Mouse (Mus musculus) ES-E14 (cell line): ENCODE results near the gene Slc50a1. TPM values are rescaled to one million over a fixed set of nuclear protein-coding genes. Genes with fewer than 3 reads are reported as not detected.
A peak's percentile ranks its signal among the peaks of the same experiment; 100 is the strongest.

Source experiments
- DNase-seq: peaks from one replicate; pipeline ENCODE4 v3.0.0-alpha.2; 2013; ENCODE audit warnings: low read depth, low spot score
- H3K27ac ChIP-seq: 2 replicates; pipeline ENCODE4 v1.5.1; 2012; ENCODE audit warnings: low read depth, mild to moderate bottlenecking, low read length, moderate library complexity, mixed read lengths; ENCODE audit not compliant: poor library complexity, insufficient read depth, severe bottlenecking
- H3K36me3 ChIP-seq: 2 replicates; pipeline ENCODE4 v1.6.1; 2012; ENCODE audit warnings: mild to moderate bottlenecking, low read length, moderate library complexity, mixed read lengths; ENCODE audit not compliant: control insufficient read depth, poor library complexity, insufficient read depth, severe bottlenecking
- H3K4me1 ChIP-seq, 2 experiments: fragments of 150-350 bp in 1 of 2; sonication (generic) in 1 of 2; 2 replicates each; pipeline ENCODE4 v1.6.1; 2012; ENCODE audit warnings: low read length in 2 of 2, mild to moderate bottlenecking in 1 of 2, mixed read lengths in 1 of 2; ENCODE audit not compliant: control insufficient read depth in 2 of 2, insufficient read depth in 2 of 2, poor library complexity in 1 of 2
- H3K4me3 ChIP-seq, 2 experiments: fragments of 150-350 bp in 1 of 2; sonication (generic) in 1 of 2; 2 replicates each; pipeline ENCODE4 v1.5.1; 2012; ENCODE audit warnings: low read length in 2 of 2, low read depth in 1 of 2, mild to moderate bottlenecking in 1 of 2, mixed read lengths in 1 of 2; ENCODE audit not compliant: insufficient read depth in 1 of 2, poor library complexity in 1 of 2, severe bottlenecking in 1 of 2
- H3K9ac ChIP-seq: 2 replicates; pipeline ENCODE4 v1.6.1; 2012; ENCODE audit warnings: low read depth, mild to moderate bottlenecking, low read length, mixed read lengths; ENCODE audit not compliant: poor library complexity, insufficient read depth, severe bottlenecking
- H3K9me3 ChIP-seq: fragments of 150-350 bp; sonication (generic); 2 replicates; pipeline ENCODE4 v1.6.1; 2012; ENCODE audit warnings: low read depth, mild to moderate bottlenecking, low read length; ENCODE audit not compliant: control insufficient read depth, insufficient read depth
- CHD2 ChIP-seq: IDR thresholded peaks from 2 replicates; pipeline ENCODE4 v1.6.1; 2014; ENCODE audit warnings: mild to moderate bottlenecking, low read depth, low read length, inconsistent platforms
- HCFC1 ChIP-seq: IDR thresholded peaks from 2 replicates; pipeline ENCODE4 v1.6.1; 2012; ENCODE audit warnings: low read length, inconsistent platforms, borderline replicate concordance; ENCODE audit not compliant: insufficient read depth
- MAFK ChIP-seq: IDR thresholded peaks from 2 replicates; pipeline ENCODE4 v1.6.1; 2014; ENCODE audit warnings: mild to moderate bottlenecking, low read depth, low read length, inconsistent platforms; ENCODE audit not compliant: insufficient read depth
- ZC3H11A ChIP-seq: IDR thresholded peaks from 2 replicates; pipeline ENCODE4 v1.6.1; 2012; ENCODE audit warnings: low read depth, mild to moderate bottlenecking, inconsistent platforms, low read length, borderline replicate concordance
- ZNF384 ChIP-seq: IDR thresholded peaks from 2 replicates; pipeline ENCODE4 v1.6.1; 2012; ENCODE audit warnings: low read depth, low read length, inconsistent platforms
- in situ Hi-C, 2 experiments: fragments of 600-800 bp; cut with MboI; formaldehyde crosslinking; loops; one replicate each; pipeline ENCODE4 v1.15.1; 2025; ENCODE audit warnings: low sequenced_read_pairs in 2 of 2, inconsistent platforms in 1 of 2; ENCODE audit not compliant: unreplicated experiment in 2 of 2
- total RNA-seq: library from RNA; depleted of rRNA; stranded (reverse); fragments of 300-350 nt; gene quantifications from 2 replicates; pipeline ENCODE4 v1.2.3, GENCODE M21; 2012

The Slc50a1 gene
- total RNA-seq, 1 experiment: 17.0 TPM

- no peak for DNase-seq
- Histone ChIP-seq H3K9me3 (no peaks in the 10 kb centered on the region), H3K9ac (peak overlapping the region; percentile 41; the same call in 1 of the 2 replicates), H3K36me3 (peaks cover 10% of the 10 kb centered on the region; the same call in 1 of the 2 replicates), H3K4me1 (peaks cover 5 to 35% of the 10 kb centered on the region in 2 experiments; a peak in 3 of 4 replicates), H3K27ac (no peak overlapping the region), H3K4me3 (peak overlapping the region in 1 of 2 experiments; percentile 74; a peak in 1 of 4 replicates)
- no peak for TF ChIP-seq HCFC1
- no peak for TF ChIP-seq CHD2
- no peak for TF ChIP-seq MAFK
- TF ChIP-seq ZC3H11A: no peak
- TF ChIP-seq ZNF384: no peak
- in situ Hi-C loops: no loop called here
These were observed 22.9 kb downstream of the Slc50a1 start for GRCm38 (mm10) chr3:89247466-89247865.

GRCm38 (mm10) chr3:89246261-89247100, 23.9 kb downstream of the Slc50a1 start, which contains the start of gene Trim46:
Gene Trim46, minus strand, starts transcription at chr3:89246309.
- Histone ChIP-seq H3K27ac (0 out of 2 replicates have a peak within 1 kb of the TSS, but pooled peaks have one; percentile 4), H3K4me3 (peak within 1 kb of the TSS; percentile 74 to 100), H3K9ac (peak within 1 kb of the TSS; percentile 81), H3K36me3 (peaks cover 15% of the 10 kb centered on the region; the same call in 1 of the 2 replicates), H3K4me1 (peaks cover 5 to 26% of the 10 kb centered on the region in 2 experiments; a peak in 3 of 4 replicates), H3K9me3 (no peaks in the 10 kb centered on the region)
- in situ Hi-C loops: no loop called here
- TF ChIP-seq HCFC1 (peak; percentile 13; the same call in 1 of the 2 replicates), CHD2 (no peak), MAFK (no peak), ZC3H11A (0 out of 2 replicates have a peak, but pooled peaks have one; percentile 21), ZNF384 (no peak)
- DNase-seq: peak; percentile 88

DNA sequence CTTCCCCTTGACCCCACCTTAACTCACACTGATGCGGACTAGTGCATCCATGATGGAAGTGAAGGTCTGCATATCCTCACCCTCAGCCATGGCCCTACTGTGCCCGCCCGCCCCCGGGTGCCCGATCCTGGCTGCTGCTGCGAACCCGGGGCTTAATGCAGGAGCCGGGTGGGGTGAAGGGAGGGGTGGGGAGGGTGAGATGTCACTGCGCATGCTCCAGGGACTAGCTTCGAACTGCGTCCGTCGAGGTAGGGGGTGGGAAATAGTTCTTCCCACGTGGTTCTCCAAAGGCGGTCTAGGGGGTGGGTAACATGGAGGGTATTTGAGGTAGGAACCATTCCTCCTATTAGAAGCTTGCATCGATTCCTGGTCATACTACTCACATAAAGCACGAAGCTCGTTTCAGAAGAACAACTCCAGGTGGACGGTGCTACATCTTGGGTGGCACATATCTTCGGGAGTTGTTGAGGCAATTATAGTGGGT, 24.6 kb downstream of the Slc50a1 start, which contains the start of gene Krtcap2:
Gene Krtcap2 (plus strand): TSS at position 279 of the 484 bp plus-strand sequence.
- Histone ChIP-seq H3K9me3 (no peaks in the 10 kb centered on the region), H3K9ac (peak within 1 kb of the TSS; percentile 81), H3K27ac (0 out of 2 replicates have a peak within 1 kb of the TSS, but pooled peaks have one; percentile 4), H3K4me3 (peak within 1 kb of the TSS; percentile 74 to 100), H3K4me1 (peaks cover 5 to 20% of the 10 kb centered on the region in 2 experiments; a peak in 3 of 4 replicates), H3K36me3 (peaks cover 15% of the 10 kb centered on the region; the same call in 1 of the 2 replicates)
- in situ Hi-C loops: no loop called here
- TF ChIP-seq HCFC1 (no peak), ZC3H11A (no peak), CHD2 (no peak), MAFK (no peak)
- no peak for DNase-seq

DNA sequence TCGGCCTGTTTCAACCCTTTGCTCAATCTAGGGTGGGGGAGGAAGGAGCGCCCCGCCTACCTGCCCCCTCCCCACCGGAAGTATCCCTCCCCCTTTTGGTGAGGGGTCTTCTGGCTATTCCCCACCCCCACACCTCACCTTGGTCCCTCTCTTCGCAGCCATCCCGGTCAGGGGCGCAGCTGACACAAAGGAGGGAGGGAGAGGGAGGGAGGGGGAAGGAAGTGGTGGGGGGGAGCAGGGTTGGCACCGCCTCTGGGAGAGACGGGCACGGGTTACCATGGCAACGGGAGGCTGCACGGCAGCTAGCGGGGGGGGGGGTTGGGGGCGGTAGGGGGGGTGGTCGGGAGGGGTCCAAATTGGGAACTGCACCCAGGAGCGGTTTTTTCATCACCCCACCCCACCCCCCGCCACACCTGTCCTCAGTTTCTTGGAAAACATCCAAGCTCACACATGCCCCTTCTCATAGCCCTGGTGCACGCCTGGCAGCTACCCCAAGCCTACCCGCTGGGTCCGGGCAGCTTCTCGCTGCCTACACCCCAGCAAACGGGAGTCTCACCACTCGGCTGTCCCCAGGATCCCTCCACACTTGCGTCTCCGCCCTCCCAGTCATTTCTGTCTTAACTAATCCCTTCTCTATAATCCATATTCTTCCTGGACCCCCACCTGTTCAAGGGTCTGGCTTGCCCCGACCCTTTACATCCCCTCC, 25.2 kb downstream of the Slc50a1 start:
- Histone ChIP-seq H3K4me3 (peak overlapping the region; percentile 63 to 65), H3K4me1 (peaks cover 3 to 17% of the 10 kb centered on the region in 2 experiments; a peak in 3 of 4 replicates), H3K9ac (peak overlapping the region; percentile 49; the same call in 1 of the 2 replicates), H3K36me3 (peaks cover 15% of the 10 kb centered on the region; the same call in 1 of the 2 replicates), H3K9me3 (no peaks in the 10 kb centered on the region), H3K27ac (no peak overlapping the region)
- no peak for DNase-seq
- TF ChIP-seq ZNF384: no peak
- TF ChIP-seq ZC3H11A: no peak
- TF ChIP-seq MAFK: no peak
- TF ChIP-seq CHD2: no peak
- no peak for TF ChIP-seq HCFC1
- in situ Hi-C loops: no loop called here
